Mouse (Mus musculus): Measurements from ENCODE around the gene Cd2bp2. TPM values are rescaled to one million over a fixed set of nuclear protein-coding genes. Genes with fewer than 3 reads are reported as not detected.

Cd2bp2 gene
- total and polyA plus RNA-seq, 3 experiments = 56.7 to 64.8 TPM; not detected in 1

DNA sequence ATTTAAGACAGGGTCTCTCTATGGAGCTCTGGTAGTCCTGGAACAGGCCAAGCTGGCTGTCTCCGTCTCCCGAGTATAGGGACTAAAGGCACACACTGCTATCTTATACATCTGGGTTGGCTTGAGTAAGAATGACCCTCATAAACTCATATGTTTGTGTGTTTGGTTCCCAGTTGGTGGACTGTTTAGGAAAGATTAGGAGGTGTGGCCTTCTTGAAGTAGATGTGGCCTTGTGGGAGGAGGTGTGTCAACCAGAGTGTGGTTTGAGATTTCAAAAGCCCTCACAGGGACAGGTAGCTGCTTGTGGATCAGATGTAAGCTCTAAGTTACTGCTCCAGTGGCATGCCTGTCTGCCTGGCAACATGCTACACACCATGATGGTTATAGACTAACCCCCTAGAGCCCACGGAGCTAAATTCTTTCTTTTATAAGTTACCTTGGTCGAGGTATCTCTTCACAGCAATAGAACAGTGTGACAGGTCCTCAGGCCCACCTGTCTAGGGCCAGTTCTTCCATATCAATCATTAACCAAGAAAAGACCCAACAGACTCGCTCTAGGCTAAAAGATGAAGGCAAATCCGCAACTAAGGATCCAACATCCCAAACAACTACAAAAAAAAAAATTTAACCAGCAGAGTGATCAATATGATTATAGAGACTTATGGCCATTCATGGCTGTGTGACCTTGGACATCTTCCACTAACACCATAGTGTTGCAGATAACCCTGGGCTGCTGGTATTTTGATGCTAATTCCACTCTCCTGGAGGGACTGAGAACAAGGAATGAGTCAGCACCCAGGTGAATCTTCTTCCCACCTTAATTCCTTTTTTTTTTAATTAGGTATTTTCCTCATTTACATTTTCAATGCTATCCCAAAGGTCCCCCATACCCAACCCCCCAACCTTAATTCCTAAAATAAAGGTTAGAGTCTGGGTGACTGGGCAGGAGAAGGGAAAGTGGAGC, 27.9 kb upstream of the Cd2bp2 start:
- Histone ChIP-seq H3K9ac (ENCODE audit: control insufficient read depth, low read depth, low read length, poor library complexity, severe bottlenecking) (no peak overlapping the region), H3K9me3 (replicated peaks; ENCODE audit: insufficient read depth, low read length) (no peaks in the 10 kb centered on the region), H3K4me1 (ENCODE audit: control insufficient read depth in 1 of 2, insufficient read depth in 2 of 2, low read length in 2 of 2) (peaks cover 15 to 27% of the 10 kb centered on the region in 2 experiments), H3K4me3 (ENCODE audit: control insufficient read depth in 1 of 2, insufficient read depth in 1 of 2, low read depth in 2 of 2, low read length in 2 of 2) (no peak overlapping the region), H3K79me2 (ENCODE audit: control insufficient read depth, insufficient read depth, low read length, poor library complexity) (no peaks in the 10 kb centered on the region), H3K27me3 (ENCODE audit: control insufficient read depth in 1 of 2, insufficient read depth in 2 of 2, low read length in 2 of 2) (no peaks in the 10 kb centered on the region), H3K27ac (ENCODE audit: control insufficient read depth, low read depth, low read length) (no peak overlapping the region), H3K36me3 (ENCODE audit: control insufficient read depth in 1 of 2, insufficient read depth in 2 of 2, low read length in 2 of 2) (peaks cover 0 to 15% of the 10 kb centered on the region in 2 experiments; a peak in 2 of 4 replicates)
- no peak for TF ChIP-seq TBP (IDR thresholded peaks at IDR 0.05; ENCODE audit: low read depth, low read length)
- no peak for TF ChIP-seq ZMIZ1 (IDR thresholded peaks at IDR 0.05; ENCODE audit: low read depth, low read length)
- no peak for TF ChIP-seq MYB (IDR thresholded peaks at IDR 0.05; ENCODE audit: low read depth, low read length)
- no peak for TF ChIP-seq USF2 (IDR thresholded peaks at IDR 0.05; ENCODE audit: borderline replicate concordance in 1 of 2, insufficient read depth in 1 of 2, low read depth in 1 of 2, low read length in 2 of 2)
- TF ChIP-seq HCFC1 (IDR thresholded peaks at IDR 0.05; ENCODE audit: low read depth, low read length) = no peak
- no peak for TF ChIP-seq ETS1 (IDR thresholded peaks at IDR 0.05; ENCODE audit: low read depth, low read length)
- TF ChIP-seq RAD21 (IDR thresholded peaks at IDR 0.05; ENCODE audit: low read depth, low read length) = no peak
- TF ChIP-seq MYC (IDR thresholded peaks at IDR 0.05; ENCODE audit: low read depth, low read length) = no peak
- TF ChIP-seq GATA1 (IDR thresholded peaks at IDR 0.05; ENCODE audit: low read depth, low read length) = no peak
- TF ChIP-seq RCOR1 (IDR thresholded peaks at IDR 0.05; ENCODE audit: low read depth, low read length) = no peak
- no peak for TF ChIP-seq MAFK (IDR thresholded peaks at IDR 0.05; ENCODE audit: borderline replicate concordance, low read depth, low read length)
- no peak for TF ChIP-seq MEF2A (IDR thresholded peaks at IDR 0.05; ENCODE audit: extremely low read depth, insufficient replicate concordance, low read depth, low read length, poor library complexity, severe bottlenecking)
- no peak for TF ChIP-seq JUND (IDR thresholded peaks at IDR 0.05; ENCODE audit: low read depth, low read length)
- no peak for TF ChIP-seq MXI1 (IDR thresholded peaks at IDR 0.05; ENCODE audit: low read depth, low read length)
- TF ChIP-seq TCF12 (IDR thresholded peaks at IDR 0.05; ENCODE audit: low read depth, low read length) = no peak
- TF ChIP-seq TAL1 (IDR thresholded peaks at IDR 0.05; ENCODE audit: low read length) = no peak
- no peak for DNase-seq (ENCODE audit: low read depth, low spot score)

DNA sequence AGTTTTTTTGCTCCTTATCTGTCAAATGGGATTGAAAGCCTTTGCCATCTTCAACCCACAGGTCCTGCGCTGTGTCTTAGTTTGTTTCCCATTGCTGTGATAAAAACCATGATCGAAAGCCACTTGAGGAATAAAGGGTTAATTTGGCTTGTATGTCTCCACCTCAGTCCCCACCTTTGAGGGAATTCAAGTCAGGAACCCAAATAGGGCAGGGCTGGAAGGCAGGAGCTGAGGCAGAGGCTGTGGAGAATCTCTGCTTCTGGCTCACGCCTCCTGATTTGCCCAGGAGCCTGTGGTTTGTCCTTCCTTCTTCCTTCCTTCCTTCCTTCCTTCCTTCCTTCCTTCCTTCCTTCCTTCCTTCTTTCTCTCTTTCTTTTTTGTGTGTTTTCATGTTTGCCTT, 27.3 kb upstream of the Cd2bp2 start:
- no peak overlapping the region for H3K4me3 ChIP-seq (ENCODE audit: control insufficient read depth in 1 of 2, insufficient read depth in 1 of 2, low read depth in 2 of 2, low read length in 2 of 2)
- no peak overlapping the region for H3K27ac ChIP-seq (ENCODE audit: control insufficient read depth, low read depth, low read length)
- no peaks in the 10 kb centered on the region for H3K27me3 ChIP-seq (ENCODE audit: control insufficient read depth in 1 of 2, insufficient read depth in 2 of 2, low read length in 2 of 2)
- no peak overlapping the region for H3K9ac ChIP-seq (ENCODE audit: control insufficient read depth, low read depth, low read length, poor library complexity, severe bottlenecking)
- peaks cover 20 to 32% of the 10 kb centered on the region in 2 experiments for H3K4me1 ChIP-seq (ENCODE audit: control insufficient read depth in 1 of 2, insufficient read depth in 2 of 2, low read length in 2 of 2)
- peaks cover 1% of the 10 kb centered on the region; the same call in 1 of the 2 replicates for H3K79me2 ChIP-seq (ENCODE audit: control insufficient read depth, insufficient read depth, low read length, poor library complexity)
- no peak for DNase-seq (ENCODE audit: low read depth, low spot score)
- H3K9me3 ChIP-seq (replicated peaks; ENCODE audit: insufficient read depth, low read length) = no peaks in the 10 kb centered on the region
- TF ChIP-seq ZC3H11A (IDR thresholded peaks at IDR 0.05; ENCODE audit: low read depth, low read length) (no peak), RCOR1 (IDR thresholded peaks at IDR 0.05; ENCODE audit: low read depth, low read length) (no peak), SIN3A (IDR thresholded peaks at IDR 0.05; ENCODE audit: low read length) (no peak), POLR2AphosphoS5 (IDR thresholded peaks at IDR 0.05; ENCODE audit: borderline replicate concordance, low read depth, low read length) (no peak)
- peaks cover 0 to 19% of the 10 kb centered on the region in 2 experiments; a peak in 2 of 4 replicates for H3K36me3 ChIP-seq (ENCODE audit: control insufficient read depth in 1 of 2, insufficient read depth in 2 of 2, low read length in 2 of 2)

Measured in MEL (cell line).